Mouse (Mus musculus) kidney, adult 2 months (tissue): Measurements from ENCODE around the gene Rps6ka4.

Experiments used
- CTCF ChIP-seq: fragments of 200-500 bp; conservative IDR thresholded peaks from 2 replicates; pipeline ENCODE4 v1.5.1; 2011; ENCODE audit warnings: low read depth, mild to moderate bottlenecking, control low read depth, low read length, moderate library complexity, mixed read lengths; ENCODE audit not compliant: insufficient read depth, insufficient read length
- POLR2A ChIP-seq: fragments of 200-500 bp; IDR thresholded peaks from one replicate; pipeline ENCODE4 v1.6.1; 2011; ENCODE audit warnings: low read depth, low read length, control low read depth

DNA sequence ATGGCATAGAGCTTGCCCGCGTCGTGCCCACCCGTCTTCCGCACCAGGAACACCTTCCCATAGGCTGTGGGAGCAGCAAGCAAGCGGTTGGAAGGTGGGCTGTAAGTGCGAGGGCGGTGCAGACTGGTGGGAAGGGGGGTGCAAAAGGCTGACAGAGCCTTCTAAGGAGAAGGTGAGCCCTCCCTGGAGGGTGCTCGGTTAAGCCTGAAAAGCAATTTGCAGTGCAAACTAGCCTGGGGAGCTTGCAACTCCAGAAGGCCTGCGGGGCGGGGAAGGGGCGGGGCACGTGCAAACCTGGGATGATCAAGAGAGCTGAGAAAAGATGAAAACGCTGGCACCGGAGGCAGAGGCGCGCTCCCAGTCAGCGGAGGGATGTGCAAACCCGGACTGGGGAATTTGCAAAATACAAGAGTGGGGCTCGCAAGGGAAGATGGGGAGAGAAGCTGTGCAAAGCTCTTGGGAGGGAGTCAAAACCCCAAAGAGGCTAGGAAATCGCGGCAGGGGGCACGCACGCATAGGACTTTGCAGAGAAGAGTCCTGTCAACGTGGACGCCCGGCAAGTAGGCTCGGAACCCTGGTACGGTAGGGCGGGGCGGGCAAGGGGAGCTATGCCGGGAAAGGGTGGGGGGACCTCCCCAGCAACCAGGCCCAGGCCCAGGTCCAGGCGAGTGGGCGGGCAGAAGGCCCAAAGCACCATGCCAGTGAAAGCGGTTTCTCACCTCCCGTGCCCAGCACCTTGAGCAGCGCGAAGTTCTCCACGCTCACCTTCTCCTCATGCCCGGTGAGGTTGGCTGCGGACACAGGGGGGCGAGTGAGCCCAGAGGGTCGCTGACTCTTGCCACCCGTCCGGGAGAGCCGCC lies 591 bp downstream of the Rps6ka4 start:
- TF ChIP-seq POLR2A (no peak), CTCF (no peak)
